Mouse (Mus musculus) thymus, postnatal 0 days (tissue): Measurements from ENCODE around the gene Kcnq1. TPM values are rescaled to one million over a fixed set of nuclear protein-coding genes. Genes with fewer than 3 reads are reported as not detected.

Experiments
- DNase-seq: peaks from one replicate; pipeline ENCODE4 v3.0.0-alpha.2; 2015; ENCODE audit warnings: low spot score
- polyA plus RNA-seq: library from polyadenylated mRNA; unstranded; fragments of >200 nt; fragmentation: Nextera tagmentation; extraction: Ambion mirVana; gene quantifications from 2 replicates; pipeline ENCODE4 v1.2.1, GENCODE M21; 2015

Gene Kcnq1
- polyA plus RNA-seq, 1 experiment from 2014 or later: 0.29 TPM

GRCm38 (mm10) chr7:143460874-143461273 is 354.7 kb downstream of the Kcnq1 start, which contains the start of gene Cdkn1c:
Gene Cdkn1c, minus strand, starts transcription at chr7:143461050.
- DNase-seq: peak; percentile 92

GRCm38 (mm10) chr7:143461294-143461870 is 355.2 kb downstream of the Kcnq1 start:
- DNase-seq: peak; percentile 4

- DNase-seq: peak; percentile 50
Observed at GRCm38 (mm10) chr7:143461920-143462319, 355.8 kb downstream of the Kcnq1 start.

DNA sequence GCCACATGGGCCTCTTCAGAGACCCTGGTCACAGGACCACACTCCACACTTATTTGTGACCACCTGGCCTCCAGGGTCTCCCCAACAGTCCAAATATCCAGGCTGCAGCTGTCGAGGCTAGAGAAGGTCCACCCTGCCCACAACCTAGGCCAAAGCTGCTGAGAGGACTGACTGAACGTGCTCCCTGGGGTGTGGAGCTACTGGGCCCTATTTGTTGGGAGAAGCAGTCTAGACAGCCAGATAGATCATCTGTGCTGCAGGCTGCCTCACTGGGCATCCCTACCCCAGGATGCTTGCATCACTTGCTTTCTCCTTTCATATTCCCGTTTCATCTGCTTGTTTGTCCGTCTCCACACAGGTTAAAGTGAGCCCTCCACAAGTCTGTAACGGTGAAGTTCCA is 356.4 kb downstream of the Kcnq1 start:
- DNase-seq: no peak

GRCm38 (mm10) chr7:143463865-143464415 is 357.8 kb downstream of the Kcnq1 start:
- peak; percentile 65 for DNase-seq

- peak; percentile 53 for DNase-seq
Observed at GRCm38 (mm10) chr7:143464811-143465560, 358.8 kb downstream of the Kcnq1 start.

DNA sequence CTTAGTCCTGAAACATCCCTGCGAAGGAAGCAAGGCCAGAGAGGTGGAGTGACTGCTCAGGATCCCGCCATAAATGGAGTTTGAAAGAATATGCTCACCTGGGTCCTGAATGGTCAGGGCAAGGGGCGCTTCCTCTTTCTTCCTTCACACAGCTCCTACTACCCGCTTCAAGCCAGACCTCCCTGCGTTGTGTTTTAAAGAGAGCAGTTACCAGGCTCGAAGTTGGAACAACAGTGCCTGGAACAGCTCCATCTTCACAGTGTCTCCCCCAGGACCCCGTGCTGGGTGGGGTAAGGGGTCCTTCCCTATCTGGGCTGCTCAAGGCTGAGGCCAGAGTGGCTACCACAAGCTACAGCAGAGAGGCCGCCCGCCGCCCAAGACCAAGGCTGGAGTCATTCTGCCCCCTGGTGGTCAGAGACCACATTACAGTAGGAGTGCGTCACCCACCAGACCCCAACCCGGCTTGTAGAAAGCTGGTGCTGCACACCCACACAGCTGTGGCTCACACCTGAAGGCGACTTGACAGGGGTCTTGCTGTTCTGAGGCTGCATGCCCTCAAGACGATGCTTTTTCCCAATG is 360.0 kb downstream of the Kcnq1 start:
- peak; percentile 82 for DNase-seq

DNA sequence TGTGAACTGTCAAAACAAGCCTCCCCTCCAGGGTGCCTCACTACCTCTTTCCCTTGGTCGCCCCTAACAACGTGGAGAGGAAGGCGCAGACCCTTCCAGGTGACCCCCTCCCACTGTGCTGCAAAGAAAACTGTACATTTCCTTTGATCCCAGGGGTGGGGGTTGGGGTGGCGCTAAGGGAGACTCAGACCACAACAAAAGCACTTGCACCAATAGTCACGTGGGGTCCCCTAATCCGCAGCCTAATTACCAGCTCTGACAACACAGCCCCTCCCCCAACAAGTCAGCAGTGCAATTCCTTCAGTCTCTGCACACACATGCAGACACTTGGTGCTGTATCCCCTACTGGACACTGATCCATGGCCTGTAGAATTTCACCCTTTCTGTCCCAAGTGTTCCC is 361.6 kb downstream of the Kcnq1 start:
- no peak for DNase-seq

GRCm38 (mm10) chr7:143469946-143470345 is 363.8 kb downstream of the Kcnq1 start:
- peak; percentile 75 for DNase-seq

DNA sequence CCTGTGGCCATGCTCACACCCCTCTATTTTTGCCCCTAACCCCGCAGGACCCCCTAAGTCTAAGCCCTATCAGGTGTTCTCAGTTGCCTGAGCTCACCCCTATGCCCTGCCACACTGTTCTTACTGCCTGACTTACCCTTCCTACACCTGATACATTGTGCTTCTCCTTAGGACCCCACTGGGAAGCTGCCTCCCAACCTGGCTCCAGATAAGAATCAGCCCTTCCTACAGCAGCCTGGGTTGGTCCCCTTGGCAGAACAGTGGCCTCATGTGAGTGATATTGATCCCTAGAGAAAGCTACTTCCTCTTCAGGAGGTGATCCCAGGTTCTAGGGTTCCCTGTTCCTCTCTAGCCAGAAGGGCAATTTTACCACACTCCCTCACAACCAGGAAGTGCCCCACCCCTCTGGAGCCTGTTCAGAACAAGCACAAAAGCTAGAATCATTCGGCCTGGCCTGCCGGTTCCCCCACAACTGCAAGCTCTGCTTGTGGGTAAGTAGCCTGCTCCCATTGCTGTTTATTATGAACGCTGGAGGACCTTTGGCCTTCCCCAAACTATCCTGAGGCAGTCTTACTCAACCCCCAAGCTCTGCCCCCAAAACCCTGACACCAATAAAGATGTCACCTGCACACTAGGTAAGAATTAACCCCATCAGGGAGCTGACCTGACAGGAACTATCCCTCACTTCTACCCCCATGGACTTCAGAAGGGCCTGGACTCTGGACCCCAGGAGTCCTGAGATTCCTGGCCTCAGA is 367.4 kb downstream of the Kcnq1 start, which contains the start of gene Slc22a18:
TSS of gene Slc22a18 (plus strand) at position 390 of the 755 bp plus-strand sequence.
- DNase-seq: no peak

GRCm38 (mm10) chr7:143474811-143475210 is 368.6 kb downstream of the Kcnq1 start:
- no peak for DNase-seq

DNA sequence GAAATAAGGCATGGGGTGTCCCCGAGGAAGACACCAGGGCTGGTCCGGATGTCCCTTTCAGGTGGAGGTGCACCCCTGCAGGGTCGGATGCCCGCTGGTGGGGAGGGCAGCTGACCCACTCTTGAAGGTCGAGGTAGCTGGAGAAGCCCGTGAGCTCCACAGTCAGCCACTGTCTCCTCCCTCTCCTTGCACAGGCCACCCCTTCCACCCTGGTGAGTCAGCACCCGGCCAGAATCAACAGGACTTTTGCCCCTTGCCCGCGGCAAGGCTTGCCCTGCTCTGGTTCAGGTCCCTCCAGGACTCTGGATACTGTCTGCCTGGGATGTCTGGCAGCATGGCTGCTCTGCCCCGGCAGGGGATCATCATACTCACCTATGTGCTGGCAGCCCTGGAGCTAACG is 369.7 kb downstream of the Kcnq1 start:
- no peak for DNase-seq

Other genes starting within 250 kb of the Kcnq1 start
- gene Th, start 175.2 kb upstream of the Kcnq1 start, polyA plus RNA-seq: 0.37 and 1.2 TPM in 2 replicates
- gene Ascl2, start 137.1 kb upstream of the Kcnq1 start, polyA plus RNA-seq: 2.9 and 3.1 TPM in 2 replicates
- 44.5 and 58.2 TPM in 2 replicates for gene Tspan32, start 101.3 kb upstream of the Kcnq1 start, polyA plus RNA-seq
- gene Cd81, start 53.6 kb upstream of the Kcnq1 start, polyA plus RNA-seq: 228 and 233 TPM in 2 replicates
- 68.5 and 72.3 TPM in 2 replicates for gene Tssc4, start 37.1 kb upstream of the Kcnq1 start, polyA plus RNA-seq
- gene Trpm5, start 11.7 kb upstream of the Kcnq1 start, polyA plus RNA-seq: 0.98 and 1.5 TPM in 2 replicates